Mouse (Mus musculus) kidney, postnatal 14 days (tissue): ENCODE measurements around the gene Cnp.
"Not testable (repeated sequence)": the region's sequence is repeated elsewhere in the genome, so short reads cannot be mapped to it uniquely, and the experiment has no call there.

Source experiments
- DNase-seq: peaks from one replicate; pipeline ENCODE4 v3.0.0; 2022; ENCODE audit warnings: mixed read lengths

Cnp gene

DNA sequence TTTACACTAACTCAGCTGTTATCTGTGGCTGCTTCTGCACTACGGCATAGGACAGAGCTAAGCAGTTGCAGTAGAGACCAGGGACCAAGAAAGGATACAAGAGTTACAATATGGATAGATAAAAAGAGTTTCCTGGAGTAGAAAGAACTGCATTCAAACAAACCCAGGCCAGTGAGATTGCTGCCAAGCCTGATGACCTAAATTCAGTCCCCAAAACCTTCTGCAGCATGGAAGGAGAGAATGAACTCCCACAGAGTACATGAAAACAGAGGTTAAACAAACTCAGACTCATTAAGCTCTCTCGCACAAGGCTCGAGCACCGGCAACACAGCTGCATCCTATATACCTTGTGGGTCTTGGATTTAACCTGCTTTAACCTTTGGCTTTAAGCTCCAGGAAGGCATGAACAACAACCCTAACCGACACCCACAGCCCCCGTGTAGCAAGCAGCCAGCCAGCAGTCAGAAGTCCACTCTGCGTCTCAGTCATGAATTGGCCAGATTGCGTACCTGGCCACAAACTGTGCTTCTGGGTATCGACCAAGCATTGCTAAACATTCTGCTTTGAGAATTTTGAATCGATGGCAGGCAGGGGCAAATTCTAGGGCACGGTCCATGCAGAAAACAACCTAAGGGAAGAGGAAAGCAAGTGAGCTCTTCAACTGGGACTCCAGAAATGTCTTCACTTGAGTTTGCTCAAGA is 17.8 kb downstream of the Cnp start:
- no peak for DNase-seq

DNA sequence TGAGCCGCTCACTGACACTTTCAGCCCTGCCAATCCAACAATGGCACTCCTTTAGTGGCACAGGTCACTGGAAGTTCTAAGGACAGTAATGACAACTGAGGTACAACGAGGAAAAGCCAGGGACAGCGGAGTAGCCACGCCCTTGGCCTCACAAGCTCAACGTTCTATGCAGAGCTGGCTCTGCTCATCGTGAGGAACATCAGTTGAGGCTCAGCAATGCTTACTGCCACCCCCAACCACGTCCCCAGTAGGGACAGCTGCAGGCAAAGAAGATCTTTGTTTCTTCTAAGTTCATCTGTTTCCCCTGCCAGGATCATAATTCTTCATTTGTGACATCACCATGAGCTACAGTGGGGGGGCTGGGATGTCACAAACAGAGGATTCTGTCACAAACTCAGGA is 19.9 kb downstream of the Cnp start:
- no peak for DNase-seq

DNA sequence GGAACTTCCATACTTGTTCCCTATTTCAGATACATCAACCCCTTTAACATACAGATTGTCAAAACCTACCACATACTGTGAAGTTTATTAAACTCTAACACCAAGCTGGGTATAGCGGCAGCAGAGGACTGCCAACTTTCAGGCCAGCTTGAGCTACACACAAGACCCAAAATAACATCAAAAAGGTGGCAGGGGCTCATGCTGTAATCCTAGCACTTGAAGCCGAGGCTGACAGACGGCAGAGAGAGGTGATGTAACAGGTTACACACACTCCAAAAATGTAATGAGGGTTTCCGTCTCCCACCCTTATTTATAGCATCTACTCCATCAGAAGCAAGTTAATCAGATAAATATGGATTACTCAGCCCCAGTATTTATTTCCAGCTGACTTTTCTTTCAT is 20.8 kb downstream of the Cnp start:
- no peak for DNase-seq

DNA sequence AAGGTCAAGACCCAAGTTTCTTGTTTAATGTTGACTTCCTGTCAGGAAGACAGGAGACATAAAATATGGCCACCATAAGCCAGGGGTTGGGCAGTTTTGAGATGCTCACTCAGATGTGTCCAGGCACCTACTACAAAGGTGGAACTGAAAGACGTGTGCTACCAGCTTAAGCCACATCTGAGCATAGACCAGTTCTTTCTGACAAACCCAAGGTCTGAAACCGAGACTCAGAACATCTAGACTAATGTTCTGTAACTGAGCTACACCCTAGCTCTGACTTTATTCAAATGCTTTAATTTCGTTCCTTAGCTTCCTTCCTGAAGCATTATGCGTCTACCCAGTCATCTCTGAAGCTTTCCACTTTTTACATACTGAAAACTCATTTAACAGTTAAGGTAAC is 23.4 kb downstream of the Cnp start:
- no peak for DNase-seq

DNA sequence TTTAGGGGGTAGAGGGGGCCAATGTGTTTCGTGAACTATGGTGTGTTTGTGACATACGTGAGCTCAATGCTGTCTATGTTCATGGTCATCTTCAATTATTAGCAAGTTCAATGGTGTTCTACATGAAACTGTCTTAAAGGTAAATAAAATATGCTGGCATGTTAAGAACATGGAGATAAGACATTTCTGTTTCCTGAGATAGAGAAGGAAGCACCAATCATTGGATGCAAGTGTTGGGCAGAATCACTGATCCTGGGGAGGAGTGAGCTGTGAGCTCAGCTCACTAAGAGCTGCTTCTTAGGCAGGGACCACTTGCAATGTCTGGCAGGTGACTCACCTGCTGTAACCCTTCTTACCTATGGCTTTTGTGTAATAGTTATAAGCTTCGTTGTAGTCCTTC is 26.7 kb downstream of the Cnp start:
- no peak for DNase-seq

DNA sequence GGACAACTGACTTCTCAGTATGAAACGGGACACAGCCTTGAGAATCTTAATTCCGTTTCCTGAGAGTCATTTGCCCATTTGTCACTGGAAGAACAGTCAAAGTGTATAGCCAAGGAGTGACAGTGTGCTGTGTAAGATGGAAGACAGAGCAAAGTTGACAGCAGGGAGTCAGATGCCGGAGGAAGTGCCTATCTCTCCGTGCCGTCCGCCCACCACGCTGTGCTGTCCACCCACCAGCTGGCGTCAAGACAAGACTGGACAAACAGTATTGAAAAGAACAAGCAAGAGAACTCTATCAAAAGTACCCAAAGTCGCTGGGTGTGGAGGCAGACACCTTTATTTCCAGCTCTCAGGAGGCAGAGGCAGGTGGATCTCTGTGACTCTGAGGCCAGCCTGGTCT is 28.5 kb downstream of the Cnp start:
- DNase-seq = no peak

DNA sequence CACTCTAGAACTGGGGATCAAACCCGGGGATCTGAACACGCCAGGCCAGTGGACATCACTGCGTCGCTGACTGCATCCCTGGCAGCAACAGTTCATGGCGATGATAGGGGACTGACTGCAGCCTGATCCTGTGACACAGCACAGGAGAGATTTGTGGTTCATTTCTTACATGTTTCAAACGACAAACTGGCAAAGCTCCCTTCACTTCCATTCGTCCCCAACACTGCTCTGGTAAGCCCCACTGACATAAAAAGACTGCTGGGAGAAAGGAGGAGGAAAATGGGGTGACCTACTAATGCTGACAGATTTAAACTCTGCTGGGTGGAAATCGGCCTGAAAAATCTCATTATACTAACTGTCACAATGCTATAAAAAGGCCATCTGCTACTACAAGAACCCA is 29.1 kb downstream of the Cnp start:
- DNase-seq = no peak

DNA sequence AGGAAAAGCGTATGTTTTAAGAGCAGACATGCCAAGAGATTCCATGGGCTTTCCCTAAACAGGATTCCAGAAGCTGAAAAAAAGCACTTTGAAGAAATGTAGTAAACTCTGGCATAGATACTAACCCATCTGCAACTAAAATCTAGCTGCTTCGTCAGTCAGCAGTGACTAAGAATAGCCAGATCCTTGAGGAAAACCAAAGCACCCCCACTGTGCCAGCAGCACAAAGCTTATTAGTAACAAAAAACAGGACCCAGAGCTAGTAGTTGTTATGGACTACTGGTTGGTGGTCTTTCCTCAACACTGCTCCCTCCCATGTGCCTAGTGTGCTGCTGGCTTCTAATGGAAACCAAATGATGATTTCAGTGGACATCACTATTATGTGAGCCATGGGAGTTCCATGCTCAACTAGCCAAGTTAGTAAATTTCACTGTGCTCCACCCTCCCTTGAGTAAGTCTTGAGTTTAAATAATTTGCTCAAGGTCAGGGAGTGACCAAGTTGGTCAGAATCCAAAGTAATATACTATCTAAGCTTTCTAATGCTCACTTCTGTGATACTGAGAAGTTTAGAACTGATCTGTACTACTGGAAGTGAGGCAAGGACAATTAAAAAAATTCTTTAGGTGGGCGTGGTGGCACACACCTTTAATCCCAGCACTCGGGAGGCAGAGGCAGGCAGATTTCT is 29.8 kb downstream of the Cnp start:
- no peak for DNase-seq

DNA sequence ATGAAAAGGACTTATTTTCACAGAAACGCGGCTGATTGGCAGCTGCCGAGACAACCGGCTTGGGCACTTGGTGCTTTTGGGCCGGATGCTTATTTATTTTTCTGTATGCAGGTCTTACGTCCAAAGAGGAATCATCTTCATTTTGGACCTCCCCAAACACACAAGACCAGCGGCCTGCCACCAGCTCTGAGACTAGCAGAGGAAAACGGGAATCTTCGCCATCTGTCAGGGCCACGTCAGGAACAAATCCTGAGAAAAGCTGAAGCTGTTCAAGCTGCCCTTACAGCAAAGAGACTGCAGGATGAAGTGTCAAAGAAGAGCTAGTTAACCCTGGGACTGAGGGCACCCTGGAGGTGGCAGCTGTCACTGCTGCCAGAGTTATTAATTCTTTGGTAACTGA is 30.7 kb downstream of the Cnp start:
- DNase-seq = no peak

DNA sequence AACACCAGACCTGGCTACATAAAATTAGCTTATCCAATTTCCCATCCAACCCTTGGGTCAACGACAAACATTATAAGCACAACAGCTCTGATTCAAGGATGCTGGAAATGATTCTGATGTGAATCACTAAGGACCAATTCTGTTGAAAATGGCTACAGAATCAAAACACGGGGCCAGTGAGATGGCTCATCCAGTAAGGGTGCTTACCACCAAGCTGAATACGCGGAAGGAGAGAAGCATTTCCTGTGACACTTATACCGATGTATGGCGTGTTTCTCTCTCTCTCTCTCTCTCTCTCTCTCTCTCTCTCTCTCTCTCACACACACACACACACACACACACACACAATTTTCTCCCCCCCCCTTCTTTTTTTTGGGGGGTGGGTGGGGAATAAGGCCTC is 32.4 kb downstream of the Cnp start:
- DNase-seq = no peak

DNA sequence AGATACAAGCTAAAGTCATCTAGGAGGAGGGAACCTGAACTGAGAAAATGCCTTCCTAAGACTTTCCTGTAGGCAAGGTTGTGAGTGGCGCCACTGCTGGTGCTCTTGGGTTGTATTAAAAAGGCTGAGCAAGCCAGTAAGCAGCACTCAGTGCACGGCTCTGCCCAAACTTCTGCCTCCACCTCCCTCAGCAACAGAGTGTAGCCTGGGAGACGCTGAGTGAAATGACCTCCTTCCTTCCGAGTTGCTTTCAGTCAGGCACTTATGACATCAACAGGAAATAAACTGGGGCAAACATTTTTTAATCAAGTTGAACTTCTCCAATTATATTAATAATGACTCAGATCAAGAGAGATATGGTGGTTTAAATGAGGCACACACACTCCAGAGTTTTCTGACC is 34.1 kb downstream of the Cnp start:
- peak; percentile 21 for DNase-seq

DNA sequence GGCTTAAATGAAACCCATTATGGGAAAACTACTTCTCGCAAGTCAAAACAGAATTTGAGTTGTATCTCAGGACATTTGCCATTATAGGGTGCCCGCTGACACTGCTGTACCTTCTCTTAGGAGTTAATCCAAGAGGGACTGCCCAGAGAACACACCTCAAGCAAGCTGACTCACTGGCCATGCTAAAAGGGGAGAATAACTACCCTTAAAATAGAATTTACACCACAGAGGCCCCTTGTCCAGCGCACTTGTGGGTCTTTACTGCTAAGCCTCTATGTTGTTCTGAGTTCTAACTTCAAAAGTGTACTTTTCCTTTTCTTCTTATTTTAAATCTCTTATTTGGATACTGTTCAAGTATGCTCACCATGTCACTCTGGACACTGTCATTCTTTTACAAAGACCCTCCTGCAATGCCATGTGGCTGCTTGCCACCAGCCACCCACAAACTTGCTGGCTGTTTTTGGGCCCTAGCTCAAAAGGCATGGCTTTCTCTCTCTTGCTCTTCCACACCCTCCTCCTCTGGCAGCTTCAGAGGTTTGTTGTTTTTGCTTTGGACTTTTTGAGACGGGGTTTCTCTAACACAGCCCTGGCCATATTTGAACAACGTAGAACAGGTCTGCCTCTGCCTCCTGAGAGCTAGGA is 34.8 kb downstream of the Cnp start:
- no peak for DNase-seq

DNA sequence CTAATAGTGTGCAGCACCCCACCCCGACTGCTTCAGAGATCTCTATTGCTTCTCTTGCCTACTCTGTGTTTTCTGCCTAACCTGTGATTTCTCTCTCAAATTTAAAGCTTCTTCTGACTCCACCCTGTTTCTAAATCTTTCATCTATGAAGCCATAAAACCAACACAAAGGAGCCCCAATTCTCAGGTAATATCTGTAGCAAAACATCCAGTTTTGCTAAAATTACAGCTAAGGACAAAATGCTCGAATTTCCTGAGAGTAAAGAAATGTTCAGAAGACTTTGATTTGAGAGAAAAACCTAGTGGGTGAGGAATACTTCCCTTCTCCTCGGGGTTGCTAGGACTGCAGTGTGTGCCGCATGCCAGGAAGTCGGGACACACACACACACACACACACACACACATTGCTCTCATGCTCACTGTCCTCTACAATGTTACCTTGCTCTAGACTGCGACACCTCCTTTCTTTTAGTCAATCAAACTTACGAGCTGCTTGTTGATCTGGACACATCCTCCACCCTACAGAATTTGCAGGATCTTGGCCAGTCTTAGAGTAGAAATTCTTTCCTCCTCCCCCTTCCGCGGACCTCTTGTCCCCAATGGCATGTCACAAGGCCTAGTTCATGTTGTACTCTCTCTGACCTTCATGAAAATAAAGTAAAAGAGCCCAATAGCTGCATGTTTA is 35.4 kb downstream of the Cnp start:
- peak; percentile 56 for DNase-seq

DNA sequence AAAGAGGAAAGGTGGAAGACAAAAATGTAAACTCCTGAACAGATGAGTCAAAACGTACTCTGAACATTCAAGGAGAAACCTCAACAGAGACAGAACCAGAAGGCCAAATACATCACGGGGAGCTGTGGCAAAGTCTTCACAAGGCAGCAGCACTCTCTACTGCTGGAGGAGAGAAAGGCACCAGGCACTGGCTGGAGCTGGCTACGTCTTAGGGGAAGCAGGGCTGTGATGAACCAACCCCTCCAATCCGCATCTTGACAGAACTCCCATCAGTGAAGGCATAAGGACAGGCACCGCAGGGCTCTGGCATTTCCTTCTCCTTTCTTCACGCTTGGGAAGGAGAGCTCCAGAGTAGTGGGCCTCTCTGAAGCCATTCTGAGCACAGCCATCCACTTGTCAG is 36.9 kb downstream of the Cnp start:
- no peak for DNase-seq

DNA sequence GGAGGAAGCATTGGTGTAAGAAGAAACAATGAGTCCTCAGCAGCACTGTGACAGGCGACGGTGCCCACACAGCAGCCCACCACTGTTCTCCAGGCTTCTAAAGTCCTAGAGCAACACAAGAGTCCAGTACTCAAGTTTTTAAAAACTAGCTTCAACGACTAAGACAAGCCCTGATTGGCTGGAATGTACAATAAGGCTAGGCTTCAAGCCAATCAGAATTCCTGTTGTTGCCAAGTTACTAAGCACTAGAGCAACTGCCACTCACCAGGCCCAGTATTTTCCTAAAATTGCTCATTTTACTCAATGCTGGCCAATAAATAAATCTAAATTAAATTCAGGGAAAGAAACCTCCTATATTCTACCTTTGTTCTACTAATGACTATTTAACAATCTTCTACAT is 38.5 kb downstream of the Cnp start:
- DNase-seq = peak; percentile 30

DNA sequence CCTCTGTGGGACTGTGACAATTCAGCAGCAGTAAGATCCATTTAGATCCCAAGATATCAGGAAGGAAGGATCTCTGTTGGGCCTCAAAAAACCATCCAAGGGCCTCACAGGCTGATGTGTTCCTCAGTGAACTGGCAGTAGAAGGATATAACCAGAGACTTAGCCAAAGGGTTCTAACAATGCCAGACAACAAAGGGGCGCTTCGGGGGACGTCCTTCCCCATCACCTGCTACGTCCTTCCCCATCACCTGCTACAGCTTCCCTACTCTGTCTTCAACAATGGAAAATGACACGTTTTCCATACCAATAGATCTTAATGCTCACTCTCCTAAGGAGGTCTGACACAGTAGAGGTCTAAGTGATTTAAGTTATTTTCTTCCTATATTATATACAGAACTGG is 41.6 kb downstream of the Cnp start:
- no peak for DNase-seq

DNA sequence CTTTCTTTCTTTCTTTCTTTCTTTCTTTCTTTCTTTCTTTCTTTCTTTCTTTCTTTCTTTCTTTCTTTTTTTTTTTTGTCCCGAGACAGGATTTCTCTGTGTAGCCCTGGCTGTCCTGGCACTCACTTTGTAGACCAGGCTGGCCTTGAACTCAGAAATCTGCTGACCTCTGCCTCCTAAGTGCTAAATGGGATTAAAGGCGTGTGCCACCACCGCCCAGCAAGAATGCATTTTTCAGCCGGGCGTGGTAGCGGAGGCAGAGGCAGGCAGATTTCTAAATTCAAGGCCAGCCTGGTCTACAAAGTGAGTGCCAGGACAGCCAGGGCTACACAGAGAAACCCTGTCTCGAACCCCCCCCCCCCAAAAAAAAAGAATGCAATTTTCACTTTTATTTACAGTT is 42.1 kb downstream of the Cnp start:
- not testable (repeated sequence) for DNase-seq

DNA sequence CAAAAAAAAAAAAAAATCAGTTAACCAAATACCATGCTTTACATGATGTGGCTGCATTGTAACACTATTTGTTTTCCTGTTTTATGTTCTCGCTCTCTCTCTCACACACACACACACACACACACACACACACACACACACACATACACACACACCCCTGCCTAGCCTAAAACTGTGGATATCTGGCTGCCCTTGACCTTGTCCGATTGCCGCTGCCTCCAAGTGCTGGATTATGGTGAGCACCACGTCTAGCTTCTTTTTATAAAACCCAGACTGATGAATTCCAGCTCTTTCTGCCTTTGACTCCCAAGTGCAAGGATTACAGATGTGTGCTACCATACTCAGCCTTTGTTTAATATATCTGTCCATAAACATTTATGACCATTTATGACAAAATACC is 42.8 kb downstream of the Cnp start:
- no peak for DNase-seq

DNA sequence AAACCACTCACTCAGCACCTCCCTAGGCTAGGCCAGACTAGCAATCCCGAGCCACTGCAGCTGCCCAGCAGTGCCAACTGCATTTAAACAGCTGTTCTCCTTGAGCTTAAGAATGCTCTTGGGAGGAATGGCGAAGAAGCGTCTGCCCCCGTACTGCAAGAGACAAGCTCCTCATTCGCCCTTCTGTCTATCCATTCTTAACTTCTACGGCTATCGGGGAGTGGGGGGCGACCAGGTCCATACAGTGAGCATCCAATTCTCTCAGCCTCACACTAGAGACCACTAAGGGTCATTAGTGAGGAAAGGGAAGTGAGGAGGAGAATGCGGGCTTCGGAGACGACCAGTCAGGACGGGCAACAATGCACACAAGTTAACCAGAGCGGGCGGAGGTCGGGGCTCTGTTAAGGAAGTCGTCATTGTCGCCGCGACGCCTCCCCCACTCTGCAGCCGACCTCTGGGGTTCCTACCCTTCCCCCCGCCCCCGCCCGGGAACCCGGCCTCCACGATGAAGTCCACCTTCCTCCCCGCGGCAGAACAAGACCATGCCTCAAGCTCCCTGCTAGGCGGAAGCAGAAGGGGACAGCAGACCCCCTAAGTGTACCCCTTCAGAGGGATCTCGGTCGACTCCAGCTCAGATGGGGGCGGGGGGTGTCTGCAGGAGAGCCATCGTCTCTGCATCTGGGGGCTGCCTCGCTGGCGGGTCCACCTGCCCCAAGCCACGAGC is 44.2 kb downstream of the Cnp start, which contains the start of gene Nkiras2:
Gene Nkiras2 (plus strand): TSS at position 484 of the 724 bp plus-strand sequence.
- peak; percentile 82 for DNase-seq

DNA sequence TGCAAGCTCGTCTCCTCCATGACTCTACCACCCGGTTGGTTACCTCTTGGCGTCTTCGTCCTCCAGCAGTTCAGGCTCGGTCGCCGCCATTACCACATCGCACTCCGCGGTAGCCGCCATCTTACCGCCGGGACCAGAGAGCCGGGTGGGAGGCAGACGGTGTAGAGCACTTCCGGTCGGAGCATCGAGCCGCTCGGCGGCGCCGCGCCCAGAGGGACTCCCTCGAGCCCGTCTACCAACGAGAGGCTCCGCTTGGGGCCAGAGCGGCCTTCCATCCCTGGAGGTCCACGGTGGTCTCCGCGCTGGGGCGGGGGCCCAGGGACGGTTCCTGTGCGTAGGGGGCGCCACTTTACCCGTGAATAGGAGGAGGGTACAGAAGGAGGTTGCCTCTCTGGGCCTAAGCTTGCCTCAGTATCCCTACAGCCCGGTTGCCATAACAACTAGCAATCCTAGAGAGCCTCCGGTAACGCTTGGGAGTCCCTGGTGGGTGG is 44.8 kb downstream of the Cnp start:
- peak; percentile 97 for DNase-seq

DNA sequence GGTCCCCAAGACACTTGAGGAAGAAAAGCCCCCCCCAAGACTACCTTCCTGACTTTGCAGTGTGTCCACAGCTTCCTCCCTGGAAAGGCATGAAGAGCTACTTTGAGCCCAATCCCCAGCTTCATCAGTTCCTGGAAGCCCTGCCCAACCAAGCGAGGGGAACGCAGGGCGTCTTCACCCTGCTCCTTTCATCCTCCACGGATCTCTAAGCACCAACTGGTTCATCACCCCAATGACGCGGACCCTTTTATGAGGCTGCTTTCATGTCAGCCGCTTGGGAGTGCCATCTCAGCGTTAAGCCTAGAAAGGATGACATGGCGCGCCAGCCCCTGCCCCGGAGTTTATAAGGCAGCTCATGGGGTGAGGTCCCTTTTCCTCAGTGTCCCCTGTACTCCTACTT is 45.3 kb downstream of the Cnp start, which contains the start of gene Dnajc7:
Gene Dnajc7 (minus strand): TSS at position 187 of the 400 bp plus-strand sequence.
- no peak for DNase-seq

DNA sequence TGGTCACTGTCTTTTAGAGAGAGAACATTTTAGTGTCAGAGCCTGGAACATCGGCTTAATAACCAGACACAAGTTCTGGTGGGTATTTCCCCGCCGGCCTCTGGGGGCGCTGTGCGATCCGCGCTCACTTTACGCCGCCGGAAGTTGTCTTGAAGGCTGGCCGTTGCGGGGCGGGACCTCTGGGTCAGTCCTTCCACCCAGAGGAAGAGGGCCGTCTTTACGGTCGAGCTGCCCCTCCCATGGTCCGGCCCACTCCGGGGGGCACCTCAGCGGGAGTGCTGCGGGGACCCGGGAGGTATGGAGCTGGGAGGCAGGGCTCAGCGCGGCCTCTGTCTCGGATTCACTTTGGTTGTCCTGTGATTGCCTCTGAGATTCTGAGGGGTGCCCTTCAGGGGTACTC is 48.0 kb downstream of the Cnp start:
- peak; percentile 97 for DNase-seq

DNA sequence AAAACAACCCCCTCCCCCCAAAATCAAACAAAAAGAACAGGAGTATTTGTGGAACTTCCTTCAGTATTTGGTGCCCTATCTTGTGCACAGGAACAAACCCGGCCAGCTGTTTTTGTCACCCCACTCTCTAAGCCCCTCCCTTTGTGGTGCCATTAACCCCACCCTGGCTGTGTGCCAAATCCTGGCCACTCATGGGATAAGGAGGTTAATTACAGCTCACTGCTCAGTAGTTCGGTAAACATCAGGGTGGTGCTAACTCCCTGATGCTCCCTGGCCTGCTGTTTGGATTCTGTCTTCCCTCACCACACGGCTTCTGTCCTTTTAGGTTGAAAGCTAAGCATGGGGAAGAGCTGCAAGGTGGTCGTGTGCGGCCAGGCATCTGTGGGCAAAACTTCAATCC is 49.2 kb downstream of the Cnp start:
- DNase-seq = peak; percentile 62
